Mouse (Mus musculus) right cerebral cortex, postnatal 36 days (tissue): ENCODE data around the gene Cpn2.

Experiments
- DNase-seq, 2 experiments: peaks; one replicate each; pipeline ENCODE4 v3.0.0; 2022; ENCODE audit warnings: low spot score in 2 of 2, mixed read lengths in 1 of 2

Cpn2 gene

DNA sequence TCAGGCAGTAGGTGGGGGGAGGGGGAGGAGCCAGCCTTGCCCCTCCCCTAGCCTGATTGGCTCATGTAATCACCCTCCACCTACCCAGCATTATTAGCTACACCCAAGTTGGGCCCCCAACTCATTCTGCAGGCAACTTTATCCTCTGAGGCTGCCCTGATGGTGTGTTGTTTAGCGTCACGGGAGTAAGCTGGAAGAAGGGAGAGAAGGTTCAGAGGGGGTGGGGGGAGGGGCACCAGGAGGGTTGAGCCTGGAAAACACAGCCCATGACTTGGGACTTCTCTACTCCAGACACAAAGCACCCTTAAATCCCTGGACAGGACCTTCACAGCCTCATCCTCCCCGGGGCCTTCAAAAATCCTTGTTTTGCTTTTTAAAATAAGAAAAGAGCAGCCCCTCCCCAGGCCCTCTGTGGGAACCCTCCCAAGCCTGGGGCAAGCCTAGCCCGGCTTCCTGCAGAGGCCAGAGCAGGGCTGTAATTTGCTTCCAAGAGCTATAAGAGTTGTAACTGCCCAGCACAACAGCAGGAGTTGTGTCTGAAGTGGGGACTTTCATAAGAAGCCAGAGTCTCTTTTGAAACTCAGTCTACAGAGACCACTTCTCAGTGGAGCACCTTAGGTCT lies 13.5 kb upstream of the Cpn2 start:
- no peak for DNase-seq

DNA sequence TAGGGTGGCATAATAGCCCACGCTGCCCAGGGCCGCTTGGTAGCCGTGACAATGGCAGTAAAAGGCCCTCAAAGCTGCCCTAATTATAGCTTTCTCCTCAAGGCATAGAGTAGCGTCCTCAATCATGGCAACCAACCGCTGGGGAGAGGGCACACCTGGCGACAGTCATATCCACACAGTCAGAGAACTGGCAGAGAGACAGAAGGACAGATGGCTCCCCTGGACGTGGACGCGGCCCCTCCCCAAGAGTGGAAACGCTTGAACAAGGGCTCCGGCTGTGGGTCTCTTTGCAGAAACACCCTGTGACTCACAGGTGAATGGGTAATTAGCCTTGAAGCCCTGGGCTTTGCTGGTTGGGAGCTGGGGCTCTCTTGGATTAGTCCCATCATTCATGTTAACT lies 11.1 kb upstream of the Cpn2 start:
- DNase-seq: no peak

DNA sequence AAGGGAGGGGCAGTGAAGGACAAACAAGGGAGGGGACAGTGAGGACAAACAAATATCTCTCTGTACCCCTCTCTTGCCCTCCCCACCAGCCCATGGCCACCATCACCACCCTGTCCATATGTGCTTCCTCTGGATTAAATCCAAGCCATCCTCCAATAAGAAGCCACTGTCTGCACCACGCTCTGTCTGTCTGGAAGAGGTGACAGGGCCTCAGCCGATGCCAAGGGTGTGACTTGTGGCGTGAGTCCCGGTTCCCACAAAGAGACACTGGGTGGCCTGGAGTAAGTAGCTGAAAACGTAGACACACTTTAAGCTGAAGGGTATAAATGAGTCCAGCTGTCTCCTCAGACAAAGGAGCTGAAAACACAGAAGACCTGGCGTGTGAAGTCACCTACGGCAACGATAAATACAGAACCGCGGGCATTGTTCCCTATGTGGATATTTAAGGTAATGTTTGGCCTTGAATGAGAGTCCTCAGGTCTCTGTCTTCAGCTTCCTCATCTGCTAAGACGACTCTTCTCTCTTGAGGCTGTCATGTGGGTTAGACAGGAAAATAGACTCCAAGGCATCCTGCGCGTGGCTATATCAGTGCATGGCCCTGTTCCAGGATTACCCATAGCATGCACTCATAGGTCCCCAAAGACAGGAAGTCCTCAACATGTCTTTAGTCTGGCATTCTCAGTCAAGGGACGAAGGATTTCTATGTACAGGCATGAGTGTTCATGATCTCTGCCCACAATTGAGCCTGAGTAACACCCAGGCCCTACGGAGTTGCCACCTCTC lies 8.4 kb upstream of the Cpn2 start:
- DNase-seq: no peak

DNA sequence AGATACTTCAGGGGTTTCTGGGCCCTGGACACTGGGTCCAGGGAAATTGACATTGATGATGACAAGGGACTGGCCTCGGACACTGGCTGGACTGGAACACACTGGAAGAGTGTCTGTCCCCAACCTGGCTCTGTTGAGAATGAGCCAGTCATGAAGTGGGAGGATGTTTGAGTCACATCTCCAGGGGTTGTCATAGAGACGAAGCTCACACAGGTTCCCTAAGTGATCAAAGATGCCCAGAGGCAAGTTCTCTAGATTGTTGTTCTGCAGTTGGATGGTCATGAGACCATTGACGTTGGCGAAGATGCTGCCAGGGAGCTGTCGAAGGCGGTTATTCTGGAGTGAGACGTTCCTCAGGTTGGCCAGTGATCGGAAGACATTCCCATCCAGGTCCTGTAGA lies 5.8 kb upstream of the Cpn2 start:
- no peak for DNase-seq

- DNase-seq: no peak
These were observed 4.8 kb upstream of the Cpn2 start for GRCm38 (mm10) chr16:30271941-30272595.

- no peak for DNase-seq
These were observed 4.0 kb upstream of the Cpn2 start for GRCm38 (mm10) chr16:30271223-30271761.

GRCm38 (mm10) chr16:30266561-30266960 lies 738 bp downstream of the Cpn2 start:
- no peak for DNase-seq

- DNase-seq: no peak
These were observed 1.7 kb downstream of the Cpn2 start for GRCm38 (mm10) chr16:30265611-30266010.

DNA sequence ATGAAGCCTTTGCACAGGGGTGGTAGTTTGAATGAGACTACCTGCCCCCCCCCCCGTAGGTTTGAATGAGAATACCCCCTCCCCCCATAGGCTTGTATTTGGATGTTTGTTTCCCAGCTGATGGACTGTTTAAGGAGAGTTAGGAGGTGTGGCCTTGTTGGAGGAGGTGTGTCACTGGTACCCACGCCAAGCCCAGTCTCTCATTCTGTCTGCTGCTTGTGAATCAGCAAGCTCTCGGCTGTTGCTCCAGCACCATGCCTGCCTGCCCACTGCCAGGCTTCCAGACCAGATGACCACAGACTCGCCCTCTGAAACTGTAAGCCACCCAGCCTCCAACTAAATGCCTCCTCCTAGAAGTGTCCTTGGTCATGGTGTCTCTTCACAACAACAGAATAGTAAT lies 4.1 kb downstream of the Cpn2 start:
- DNase-seq: no peak

DNA sequence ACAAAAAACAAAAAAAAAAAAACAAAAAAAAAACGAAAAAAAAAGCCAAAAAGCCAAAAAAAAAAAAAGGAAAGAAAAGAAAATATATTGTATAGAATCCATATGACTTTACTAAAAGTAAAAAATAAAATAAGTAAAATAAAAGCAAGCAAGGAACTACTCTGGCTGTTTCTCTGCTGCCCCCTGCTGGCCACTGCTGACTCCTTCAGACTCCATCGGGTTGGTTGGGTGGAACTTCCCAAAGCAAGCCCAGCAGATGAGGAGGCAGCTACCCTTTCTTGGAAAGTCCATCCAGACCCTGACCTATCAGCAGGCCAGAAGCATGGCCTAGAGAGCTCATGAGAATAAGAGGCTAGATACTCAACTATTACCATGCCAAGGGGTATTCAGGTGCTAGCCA lies 4.6 kb downstream of the Cpn2 start:
- peak in 1 of 2 experiments; percentile 26 for DNase-seq

GRCm38 (mm10) chr16:30262157-30262556 lies 5.1 kb downstream of the Cpn2 start:
- no peak for DNase-seq

DNA sequence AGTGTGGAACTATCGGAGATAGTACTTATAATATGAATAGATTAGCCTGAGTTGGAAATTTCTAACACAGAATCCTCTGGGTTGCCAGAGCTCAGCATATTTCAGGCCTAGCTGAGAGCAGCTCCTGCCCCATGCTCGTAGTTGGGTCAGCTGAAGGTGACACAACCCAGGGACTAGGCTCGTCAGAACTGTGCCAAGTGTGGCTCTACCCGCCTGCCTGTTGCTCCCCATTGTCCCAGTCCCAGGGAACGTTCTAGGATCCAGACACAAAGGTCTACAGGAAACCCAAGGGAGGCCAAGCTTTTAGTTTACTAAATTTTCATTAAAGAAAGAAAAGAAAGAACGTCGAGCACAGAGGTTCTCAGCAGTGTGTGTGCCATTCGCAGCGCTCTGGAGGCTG lies 6.0 kb downstream of the Cpn2 start:
- no peak for DNase-seq

DNA sequence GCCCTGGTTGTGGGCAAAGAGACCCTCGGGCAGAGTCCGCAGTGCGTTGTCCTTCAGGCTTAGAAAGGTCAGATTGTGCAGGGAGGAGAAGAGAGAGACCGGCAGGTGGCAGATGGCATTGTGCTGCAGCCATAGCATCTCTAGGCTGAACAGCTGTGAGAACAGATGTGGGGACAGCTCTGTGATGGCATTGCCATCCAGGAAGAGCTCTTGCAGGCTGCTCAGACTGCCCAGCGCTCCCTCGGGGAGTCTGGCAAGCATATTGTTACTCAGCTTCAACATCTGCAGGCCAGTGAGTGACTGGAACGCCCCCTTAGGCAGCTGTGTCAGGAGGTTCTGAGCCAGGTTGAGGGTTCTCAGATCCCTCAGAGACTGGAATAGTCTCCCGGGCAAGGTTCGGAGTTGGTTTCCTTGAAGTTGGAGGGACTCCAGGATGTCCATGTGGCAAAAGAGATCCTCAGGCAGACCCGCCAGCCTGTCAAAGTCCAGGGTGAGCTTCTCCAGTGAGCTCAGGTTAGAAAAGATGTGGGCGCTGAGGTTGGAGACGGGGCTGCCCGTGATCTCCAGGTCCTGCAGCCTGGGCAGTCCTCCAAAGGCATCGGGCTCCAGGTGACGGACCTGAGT lies 7.2 kb downstream of the Cpn2 start:
- no peak for DNase-seq

GRCm38 (mm10) chr16:30259444-30259843 lies 7.9 kb downstream of the Cpn2 start:
- no peak for DNase-seq

- DNase-seq: no peak
These were observed 8.9 kb downstream of the Cpn2 start for GRCm38 (mm10) chr16:30258441-30258840.

DNA sequence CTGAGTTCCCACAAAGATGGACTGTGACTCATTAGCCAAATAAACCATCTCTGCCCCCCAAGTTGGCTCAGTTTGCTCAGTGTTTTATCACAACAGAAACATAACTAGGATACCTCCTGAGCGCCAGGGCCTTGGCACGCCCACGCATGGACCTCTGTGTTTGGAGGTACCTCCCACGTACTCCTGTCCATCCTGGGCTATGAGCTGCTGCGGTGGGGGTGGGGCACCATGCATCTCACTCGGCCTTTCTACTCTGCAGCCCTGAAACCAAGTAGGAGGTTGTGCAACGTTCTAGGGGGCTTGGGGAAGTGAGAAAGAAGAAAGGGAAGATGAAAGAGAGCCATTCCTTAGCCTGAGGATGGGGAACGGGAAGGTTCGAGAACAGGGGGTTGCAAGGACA lies 9.6 kb downstream of the Cpn2 start:
- no peak for DNase-seq

GRCm38 (mm10) chr16:30255061-30255460 lies 12.2 kb downstream of the Cpn2 start:
- no peak for DNase-seq

DNA sequence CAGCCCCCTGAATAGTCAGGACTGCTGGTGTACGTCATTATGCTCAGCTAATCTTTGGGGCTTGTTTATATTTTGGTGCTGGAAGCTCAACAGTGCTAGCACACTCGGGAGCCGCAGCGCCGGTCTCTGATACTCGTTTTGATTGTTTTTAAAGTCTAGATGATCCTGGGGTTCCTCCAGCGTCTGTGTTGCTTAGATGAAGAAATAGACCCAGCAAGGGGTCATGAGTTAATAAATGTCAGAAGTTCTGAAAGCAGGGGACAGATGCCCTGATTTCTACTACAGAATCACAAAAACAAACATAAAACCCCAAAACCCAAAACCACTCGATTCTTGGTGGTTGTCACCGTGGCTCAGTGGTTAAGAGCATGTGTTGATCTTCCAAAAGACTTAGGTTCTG lies 13.4 kb downstream of the Cpn2 start:
- no peak for DNase-seq

DNA sequence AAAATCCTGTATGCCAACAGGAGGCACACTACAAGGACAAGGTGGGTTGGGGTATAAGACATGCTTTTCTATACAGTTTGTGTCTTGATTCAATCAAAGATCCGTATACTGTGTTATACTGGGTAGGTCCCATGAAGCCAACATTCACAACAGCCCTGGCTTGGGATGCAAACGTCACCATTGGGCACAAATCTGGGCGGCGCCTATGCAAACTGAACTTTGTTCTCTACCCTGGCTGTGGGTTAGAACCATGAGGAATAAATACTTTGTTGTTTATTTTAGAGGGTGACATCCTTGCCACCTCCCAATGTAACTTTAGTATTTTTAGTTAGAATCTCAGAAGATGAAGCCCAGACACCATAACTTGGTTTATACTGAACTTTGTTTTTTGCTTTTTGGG lies 13.9 kb downstream of the Cpn2 start:
- no peak for DNase-seq

DNA sequence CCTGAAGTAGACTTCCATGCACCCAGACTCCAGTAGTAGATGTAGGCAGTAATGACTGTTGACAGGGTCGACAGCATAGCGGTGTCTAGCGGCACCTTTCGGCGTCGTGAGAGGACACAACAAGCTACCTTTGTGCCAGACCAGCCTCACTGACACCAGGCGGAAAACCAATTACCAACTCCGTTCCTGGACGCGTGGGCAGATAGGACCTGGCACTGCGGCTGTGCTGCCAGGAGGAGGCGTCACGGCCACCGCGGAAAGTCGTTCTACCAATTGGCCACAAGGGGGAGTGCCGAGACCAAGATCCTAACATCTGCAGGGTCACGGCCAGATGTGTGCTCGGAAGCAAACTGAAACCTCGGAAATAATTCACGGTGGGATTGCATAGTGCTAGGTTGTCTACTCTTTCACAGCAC lies 15.3 kb downstream of the Cpn2 start:
- peak; percentile 53 to 65 for DNase-seq

DNA sequence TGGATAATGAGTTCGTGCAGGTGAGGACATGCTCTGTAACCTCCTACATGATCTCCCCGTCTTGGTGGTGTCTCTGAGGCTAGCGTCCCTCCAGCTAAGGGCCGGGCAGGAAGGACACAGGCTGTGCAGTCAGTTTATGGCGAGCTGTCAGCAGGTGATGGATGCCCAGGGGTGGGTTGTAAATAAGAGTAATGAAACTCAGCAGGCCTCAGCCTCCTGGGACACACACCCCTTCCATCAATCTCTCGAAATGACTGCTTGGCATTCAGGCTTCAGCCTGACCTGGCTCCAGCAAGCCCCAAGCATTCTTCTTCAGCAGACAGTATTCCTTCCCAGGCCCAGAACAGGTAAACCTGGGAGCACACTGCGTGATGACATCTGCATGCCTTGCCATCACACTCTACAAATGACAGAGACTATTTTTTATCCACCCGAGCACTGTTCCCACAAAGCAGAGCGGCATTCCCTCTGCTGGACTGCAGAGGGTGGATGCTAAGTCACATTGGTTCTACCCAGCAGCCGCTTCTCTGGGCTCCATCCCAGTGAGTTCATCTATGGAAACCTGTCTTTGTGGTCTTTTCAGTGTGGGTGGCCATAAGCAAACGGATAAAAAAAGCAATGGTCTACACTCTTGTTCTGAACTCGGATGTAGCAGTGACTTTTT lies 23.1 kb downstream of the Cpn2 start:
- no peak for DNase-seq

DNA sequence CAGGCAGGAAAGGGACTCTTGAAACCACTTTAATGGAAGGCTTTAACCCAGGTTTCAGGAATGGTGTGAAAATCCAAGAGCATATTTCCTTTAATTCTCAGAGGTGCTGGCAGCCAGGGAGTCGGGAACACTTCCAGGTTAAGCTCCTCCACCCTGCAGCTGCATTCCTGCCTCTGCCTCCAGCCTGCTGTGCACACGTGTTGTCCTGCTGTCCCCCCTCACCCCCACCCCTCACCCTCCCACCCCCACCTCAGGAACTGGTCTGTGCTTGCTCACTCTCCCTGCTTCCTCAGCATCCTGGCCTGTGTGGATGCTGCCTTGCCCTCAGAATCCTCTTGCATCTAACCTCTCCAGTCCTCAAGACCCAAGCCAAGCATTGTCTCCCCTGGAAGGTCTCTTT lies 25.7 kb downstream of the Cpn2 start:
- DNase-seq: no peak
